Mouse (Mus musculus) lung, postnatal 10 days (tissue): ENCODE measurements around the gene Hoxa4.
A peak's percentile ranks its signal among the peaks of the same experiment; 100 is the strongest.

ENCODE experiments used
- DNase-seq: peaks from one replicate; pipeline ENCODE4 v3.0.0; 2021

The Hoxa4 gene

DNA sequence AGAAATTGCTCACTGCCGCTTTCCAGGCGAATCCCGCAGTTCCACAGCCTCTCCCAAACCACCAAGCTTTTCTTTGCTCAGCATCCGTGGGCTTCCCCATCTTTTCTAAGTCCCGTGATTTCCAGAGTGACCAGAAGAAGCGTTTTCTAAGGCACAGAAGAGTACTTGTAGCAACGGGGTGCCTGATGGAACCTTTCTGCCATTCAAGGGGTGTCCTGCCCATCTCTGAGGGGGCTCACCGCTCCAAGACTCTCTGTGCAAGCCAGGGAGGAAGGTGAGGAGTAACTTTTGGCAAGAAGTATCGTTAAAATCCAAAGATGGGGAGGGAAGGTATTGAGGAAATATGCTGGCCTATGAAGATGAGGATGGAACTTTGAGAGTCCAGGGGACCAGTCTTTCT is 13.7 kb downstream of the Hoxa4 start:
- DNase-seq = no peak

GRCm38 (mm10) chr6:52177061-52177735 is 14.4 kb downstream of the Hoxa4 start, which contains the start of gene 5730596B20Rik:
Gene 5730596B20Rik (plus strand): TSS chr6:52177498.
- DNase-seq = peak; percentile 60

GRCm38 (mm10) chr6:52176391-52176790 is 15.2 kb downstream of the Hoxa4 start:
- no peak for DNase-seq

DNA sequence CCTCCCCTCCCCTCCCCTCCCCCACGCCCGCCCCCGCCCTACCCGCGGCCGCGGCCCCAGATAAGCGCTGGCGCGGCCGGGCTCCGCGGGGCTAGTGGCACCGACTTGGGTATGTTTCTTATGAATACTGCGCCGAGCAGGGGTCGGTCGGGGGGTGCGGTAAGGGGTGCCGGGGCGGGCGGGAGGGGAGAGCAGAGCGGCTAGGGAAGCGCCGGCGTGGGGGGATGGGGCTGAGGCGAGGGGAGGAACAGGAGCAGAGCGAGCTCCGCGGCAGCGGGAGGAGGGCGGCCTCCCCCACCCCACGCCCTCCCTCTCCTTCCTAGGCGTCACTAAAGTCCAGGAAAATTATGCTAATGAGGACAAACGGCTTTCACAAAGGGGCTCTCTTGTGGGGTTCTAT is 15.7 kb downstream of the Hoxa4 start:
- peak; percentile 89 for DNase-seq

DNA sequence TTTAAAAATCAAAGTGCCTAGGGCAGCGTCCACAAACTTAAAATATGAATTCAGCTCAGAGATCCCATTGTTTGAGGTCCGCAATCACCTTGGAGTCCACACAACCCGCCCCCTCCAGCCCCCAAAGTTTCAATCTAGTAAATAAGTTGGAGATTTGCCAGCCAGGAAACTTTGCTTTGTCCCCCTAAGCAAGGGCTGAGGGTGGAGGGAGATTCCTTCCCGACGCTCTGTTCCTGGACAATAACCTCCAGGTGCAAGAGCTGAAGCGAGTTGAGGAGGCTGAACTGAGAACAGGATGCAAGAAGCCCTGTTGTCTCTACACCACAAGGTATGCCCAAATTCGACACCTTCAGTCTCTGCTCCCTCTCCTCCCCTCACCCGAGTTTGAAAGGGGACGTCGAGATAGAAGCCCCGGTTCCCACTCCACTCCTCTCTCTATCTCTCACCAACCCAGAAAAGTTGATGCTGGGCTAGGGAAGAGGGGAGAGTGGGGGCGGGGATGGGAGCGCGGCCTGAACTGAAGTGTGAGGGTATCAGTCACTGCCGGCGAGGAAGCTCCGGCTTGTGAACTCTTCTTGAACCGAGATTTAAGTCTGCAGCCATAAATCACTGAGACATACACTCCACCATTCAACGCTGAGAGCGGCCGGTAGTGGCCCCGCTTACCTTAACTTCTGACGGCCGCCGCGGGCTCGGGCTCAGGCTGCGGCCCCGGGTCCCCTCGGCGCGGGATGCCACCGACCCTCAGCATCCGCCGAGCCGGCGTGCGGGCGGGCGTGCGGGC is 16.4 kb downstream of the Hoxa4 start:
- peak; percentile 82 for DNase-seq

GRCm38 (mm10) chr6:52173648-52174047 is 17.9 kb downstream of the Hoxa4 start:
- no peak for DNase-seq

DNA sequence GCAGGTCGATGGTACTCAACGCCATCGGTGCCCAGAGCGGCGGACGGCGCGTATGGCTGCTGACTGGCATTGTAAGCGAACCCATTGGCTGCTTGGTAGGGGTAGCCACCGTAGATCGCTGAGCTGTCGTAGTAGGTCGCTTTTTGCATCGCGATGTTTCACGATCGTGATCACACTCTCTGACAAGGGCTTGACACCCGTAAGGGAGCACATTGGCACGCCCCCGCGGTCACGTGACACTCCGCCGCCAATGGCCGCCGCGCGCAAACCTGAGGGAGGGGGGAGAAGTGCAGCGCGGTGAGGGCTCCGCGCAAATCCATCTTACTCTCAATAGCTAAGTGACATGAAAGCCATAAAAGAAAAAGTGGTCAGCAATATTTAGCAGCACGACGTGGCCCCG is 19.1 kb downstream of the Hoxa4 start:
- DNase-seq = peak; percentile 98

GRCm38 (mm10) chr6:52171938-52172337 is 19.6 kb downstream of the Hoxa4 start:
- no peak for DNase-seq

GRCm38 (mm10) chr6:52171331-52171730 is 20.2 kb downstream of the Hoxa4 start:
- DNase-seq = peak; percentile 74

DNA sequence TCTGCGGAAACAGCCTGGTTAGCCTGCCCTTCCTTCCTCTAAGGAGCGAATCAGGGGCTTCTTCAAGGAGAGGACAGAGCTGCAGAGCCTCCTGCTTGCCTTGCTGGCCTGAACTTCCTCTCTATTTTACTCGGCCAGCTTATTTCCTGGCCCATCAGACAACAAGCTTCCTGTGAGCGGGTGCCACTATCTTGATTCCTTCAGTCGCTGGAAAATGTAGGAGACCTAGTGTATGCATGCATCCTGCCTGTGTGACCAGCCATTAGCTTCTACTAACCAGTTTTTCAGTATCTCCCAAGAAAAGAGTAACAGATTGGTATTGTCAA is 20.7 kb downstream of the Hoxa4 start:
- no peak for DNase-seq

DNA sequence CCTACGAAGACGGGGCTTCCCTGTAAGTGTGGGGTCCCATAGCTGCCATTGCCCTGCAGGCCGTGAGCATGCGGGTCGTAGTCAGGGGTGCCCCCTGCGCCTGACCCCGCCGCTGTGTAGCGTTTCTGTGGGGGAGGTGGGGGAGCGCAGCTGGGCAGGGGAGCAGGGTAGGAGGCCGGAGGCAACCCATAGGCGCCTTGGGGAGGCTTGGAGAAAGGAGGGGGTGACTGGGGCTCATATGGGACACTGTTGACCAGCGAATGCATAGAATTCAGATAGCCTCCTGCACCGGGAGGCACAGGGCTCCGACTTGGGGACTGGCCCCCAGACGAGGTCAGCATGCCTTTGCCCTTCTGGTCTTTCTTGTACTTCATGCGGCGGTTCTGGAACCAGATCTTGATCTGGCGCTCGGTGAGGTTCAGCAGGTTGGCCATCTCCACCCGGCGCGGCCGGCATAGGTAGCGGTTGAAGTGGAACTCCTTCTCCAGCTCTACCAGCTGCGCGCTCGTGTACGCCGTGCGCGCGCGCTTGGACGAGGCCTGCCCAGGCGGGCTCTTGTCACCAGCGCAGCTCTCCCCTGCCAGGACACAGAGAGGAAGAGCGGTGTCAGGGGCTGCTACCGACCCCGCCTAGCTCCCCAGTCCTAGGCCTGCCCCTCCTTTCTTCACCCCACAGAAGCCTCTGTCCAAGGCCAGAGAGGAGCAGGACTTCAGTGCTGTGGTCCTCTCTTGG is 21.2 kb downstream of the Hoxa4 start:
- DNase-seq = peak; percentile 77

GRCm38 (mm10) chr6:52169499-52170165 is 21.9 kb downstream of the Hoxa4 start:
- DNase-seq = peak; percentile 34

DNA sequence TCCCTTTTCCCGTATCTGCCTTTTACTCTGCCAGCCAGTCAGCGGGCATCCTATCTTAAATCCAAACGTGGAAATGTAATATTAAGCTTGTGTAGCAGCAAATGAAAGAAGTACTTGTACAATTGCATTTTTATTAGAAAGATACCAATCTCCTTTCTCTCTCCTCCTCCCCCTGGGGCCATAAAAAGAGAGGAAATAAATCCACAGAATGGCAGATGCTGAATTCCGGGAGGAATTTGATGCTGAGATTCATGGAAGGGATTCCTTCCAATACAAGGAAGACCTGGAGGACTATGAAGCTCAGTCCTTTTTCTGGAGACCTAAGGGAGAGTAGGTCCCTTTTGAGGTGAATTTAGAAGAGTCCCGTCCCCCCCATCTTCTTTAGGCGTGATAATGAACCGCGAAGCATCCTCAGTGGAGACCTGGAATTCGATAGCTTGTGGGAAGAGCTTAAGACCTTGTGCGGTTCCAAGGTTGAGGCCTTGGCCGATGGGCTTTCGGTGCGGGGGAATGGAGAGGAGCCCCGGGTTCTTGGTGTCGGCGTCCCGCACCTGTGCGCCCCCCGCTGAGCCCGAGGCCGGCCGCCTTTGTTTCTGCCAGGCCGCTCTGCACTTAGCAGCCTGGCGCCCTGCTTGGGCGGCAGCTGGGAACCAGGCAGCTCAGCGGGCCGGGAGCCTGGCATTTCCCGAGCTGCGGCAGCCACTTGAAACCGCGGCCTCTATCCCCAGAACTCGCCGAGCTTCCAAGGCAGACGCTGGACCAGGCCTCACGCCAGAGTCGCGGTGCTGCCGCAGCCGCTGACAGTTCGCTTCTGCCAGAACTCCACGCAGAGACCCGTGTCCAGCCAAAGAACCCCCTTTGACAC is 23.1 kb downstream of the Hoxa4 start:
- DNase-seq = peak; percentile 55

GRCm38 (mm10) chr6:52167736-52168161 is 23.8 kb downstream of the Hoxa4 start:
- DNase-seq = peak; percentile 24

DNA sequence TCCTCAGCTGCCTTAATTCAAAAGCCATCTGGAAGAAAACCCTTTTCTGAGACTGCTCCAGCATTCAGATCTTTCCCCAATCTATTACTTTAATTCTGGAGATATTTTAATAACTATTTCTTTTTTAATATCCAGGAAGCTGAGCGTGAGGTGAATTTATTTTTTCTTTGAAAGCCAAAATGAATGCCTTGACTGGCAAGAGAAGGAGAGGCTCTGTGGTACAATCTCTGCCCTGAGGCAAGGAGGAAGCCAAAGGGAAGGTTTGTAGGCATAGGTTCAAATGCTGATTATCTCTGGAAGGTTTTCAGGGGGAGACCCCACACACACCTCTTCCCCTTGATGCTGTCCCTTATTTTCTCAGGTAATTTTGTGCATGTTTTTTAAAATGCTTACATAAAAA is 24.4 kb downstream of the Hoxa4 start:
- no peak for DNase-seq

GRCm38 (mm10) chr6:52166431-52167077 is 25.0 kb downstream of the Hoxa4 start:
- peak; percentile 54 for DNase-seq

DNA sequence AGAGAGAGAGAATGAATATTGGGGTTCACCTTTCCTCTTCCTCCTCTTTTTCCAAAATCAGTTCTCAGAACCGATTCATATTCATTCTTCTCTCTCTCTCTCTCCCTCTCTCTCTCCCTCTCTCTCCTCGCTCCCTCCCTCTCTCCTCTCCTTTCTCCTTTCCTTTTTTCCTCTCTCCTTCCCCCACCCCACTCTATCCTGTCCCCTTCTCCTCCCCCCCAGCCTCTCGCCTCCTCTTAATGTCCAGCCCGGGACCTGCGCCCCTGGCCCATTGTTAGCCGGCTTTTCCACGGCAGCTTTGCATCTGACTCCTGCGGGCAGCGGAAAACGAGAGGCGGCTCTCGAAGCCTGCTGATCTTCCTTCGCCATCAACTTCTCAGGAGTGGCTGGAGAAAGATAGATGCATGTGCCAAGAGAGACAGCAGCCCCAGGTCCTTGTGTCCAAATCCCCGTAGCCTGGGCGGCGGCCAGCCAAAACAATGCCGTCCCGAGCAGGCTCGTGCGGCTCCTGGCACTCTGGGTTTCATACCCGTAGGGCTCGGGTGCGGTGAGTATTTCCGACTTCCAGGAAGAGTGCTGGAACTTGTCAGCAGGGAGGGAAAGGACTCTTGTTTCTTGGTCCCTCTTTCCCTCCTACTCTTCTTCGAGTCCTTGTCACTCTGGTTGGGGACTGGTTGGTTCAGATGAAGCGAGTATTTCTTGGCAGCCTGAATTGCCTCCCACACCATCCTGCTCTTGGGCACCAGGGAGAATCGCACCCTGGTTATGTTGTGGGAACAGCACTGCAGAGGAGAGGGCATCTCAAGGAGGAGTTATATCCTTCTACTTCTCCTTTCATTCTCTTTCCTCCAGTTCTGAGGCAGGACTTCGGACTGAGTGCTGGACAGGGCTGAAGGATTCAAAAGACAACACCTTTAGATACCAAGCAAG is 25.8 kb downstream of the Hoxa4 start:
- peak; percentile 73 for DNase-seq

- peak; percentile 79 for DNase-seq
These were observed 26.7 kb downstream of the Hoxa4 start, which contains the start of gene Hoxa2 for GRCm38 (mm10) chr6:52164626-52165440. Gene Hoxa2 (minus strand): TSS chr6:52164831.

- peak; percentile 58 for DNase-seq
These were observed 27.4 kb downstream of the Hoxa4 start for GRCm38 (mm10) chr6:52164051-52164625.
